Mouse (Mus musculus): ENCODE measurements around the gene Foxc2.

Foxc2 gene

DNA sequence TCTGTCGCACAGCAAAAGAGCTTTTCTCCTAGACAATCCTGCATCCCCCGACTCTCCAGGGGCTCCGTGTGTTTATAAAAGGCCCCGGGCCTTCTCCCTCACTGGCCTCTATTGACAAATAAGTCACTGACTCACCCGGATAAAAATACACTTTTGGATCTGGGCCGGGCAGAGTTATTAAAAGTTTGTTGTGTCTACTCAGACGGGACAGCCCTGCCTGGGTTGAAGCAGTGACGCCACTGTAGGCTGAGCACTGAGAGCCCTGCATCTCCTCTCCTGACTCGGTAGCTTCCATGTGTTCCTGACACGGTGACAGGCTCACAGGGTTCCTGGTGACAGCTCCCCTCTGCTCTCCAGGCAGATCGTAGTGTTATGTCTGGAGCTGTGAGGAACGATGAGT lies 36.4 kb downstream of the Foxc2 start:
- DNase-seq, result peak; percentile 97

DNA sequence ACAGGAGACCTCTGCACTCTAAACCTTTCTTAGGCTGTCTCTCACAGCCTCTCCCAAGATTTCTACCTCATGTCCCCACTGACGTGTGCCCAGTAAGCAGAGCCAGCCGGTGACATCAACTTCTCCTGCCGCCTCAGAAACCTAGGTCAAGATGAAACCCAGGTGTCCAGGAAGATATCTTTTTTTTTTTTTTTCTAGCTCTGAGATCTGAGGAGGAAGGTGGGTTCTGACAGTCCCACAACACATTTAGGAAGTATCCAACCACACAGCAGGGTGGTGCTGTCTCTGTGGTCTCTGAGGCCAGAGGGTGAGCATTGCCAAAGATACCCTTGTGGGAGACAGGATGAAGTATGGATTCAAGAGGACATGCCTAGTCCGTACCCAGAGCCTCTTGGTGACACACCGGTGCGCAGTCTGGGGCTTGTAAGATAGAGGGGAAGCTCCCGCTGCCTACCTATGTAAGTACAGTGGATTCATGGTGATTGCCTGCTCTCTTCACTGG lies 41.1 kb downstream of the Foxc2 start:
- DNase-seq, result no peak

DNA sequence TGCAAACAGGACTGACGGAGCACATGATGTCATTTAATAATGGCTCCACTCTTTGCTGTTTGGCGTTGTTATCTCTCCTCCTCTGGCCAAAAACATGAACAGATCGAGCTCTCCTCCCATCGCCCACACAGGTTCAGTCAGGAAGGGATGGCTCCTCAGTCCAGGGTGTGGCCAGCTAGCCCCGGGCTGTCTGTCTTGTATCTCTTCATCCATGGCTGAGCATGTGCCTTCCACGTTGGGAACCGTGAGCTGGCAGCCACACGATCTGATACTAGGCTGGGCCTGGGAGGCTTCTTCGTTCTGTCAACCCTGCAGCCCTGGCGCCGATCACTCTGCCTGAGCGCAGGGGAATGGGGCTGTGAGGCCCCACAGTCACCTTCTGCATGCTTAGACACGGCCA lies 42.8 kb downstream of the Foxc2 start:
- no peak for DNase-seq

DNA sequence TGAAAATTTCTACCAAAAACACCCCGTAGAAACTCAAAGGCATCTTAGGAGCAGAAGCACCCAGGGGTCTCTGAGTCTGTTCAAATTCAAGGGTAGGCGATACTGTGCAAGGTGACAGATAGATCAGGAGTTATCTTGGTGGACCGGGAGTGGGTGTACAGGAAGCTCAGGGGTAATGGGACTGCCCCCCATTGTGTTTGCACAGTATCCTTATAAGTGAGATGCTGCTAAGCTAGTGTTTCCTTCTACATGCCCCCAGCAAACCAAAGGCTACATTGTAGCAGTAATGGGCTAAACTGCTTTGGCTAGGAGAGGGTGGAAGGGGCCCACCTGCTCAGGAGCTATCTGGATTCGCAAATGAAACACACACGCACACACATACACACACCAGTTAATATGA lies 45.5 kb downstream of the Foxc2 start:
- DNase-seq, result no peak

DNA sequence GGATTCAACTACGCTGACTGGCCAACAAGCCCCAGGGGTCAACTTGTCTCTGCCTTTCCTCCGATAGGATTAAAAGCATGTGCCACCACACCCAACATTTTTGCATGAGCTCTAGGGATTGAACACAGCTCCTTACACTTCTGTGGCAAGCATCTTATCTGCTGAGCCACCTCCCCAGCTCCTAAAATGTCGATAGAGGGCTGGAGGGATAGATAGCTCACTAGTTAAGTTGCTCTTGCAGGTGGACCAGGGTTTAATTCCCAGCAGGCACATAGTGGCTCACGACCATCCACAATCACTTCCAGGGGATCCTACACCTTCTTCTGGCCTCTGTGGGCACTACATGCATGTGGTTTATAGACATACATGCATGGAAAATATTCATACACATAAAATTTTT lies 46.4 kb downstream of the Foxc2 start:
- no peak for DNase-seq

DNA sequence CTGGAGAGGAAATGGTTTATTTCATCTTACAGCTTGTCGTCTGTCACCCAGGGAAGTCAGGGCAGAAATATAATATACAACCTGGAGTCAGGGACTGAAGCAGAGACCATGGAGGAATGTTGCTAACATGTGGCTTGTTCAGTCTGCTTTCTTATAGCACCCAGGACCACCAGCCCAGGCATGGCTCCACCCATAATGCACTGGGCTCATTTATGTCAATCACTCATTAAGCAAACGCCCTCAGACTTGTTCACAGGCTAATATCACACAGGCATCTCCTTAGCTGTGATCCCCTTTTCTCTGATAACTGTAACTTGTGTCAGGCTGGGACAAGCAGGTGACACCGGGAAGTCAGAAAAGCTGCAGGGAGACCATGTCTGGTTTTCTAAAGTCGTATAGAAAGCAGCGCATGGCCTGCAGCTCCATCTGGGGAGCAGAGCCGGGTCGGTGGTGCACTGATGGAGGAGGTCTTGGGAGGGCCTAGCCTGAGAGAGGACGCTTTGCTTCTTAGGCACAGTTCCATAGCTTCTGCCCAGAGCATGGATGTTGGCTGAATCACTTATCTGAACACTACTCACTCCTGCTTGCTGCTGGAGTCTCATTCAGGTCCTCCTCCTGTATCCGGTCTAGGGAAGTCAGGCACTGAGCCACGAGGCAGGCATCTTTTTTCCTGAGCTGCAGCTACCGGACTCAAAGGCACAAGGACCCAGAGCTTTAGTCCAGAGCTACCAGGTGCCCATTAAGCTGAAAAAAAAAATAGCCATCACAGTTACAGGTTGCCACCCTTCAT lies 47.1 kb downstream of the Foxc2 start:
- DNase-seq, result no peak

DNA sequence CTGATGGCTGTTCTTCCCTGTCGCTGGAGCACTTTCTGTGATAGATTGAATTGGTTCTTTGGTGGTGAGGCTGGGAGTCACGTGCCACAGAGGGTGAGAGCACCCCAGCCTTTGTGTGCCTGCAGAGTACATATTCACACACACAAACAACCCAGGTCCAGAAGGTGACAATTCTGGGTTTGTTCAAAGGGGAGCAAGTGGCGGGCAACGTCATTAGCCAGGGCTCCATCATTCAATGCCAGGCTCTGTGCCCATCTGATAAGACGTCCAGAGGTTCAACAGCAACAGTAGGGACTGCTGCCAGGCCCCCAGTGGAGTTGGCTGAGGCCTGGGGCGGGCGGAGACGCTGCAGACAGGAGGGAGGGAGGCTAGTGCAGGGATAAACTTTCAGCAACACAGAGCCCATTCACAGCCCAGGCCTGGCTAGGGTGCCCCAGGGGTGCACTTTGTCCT lies 48.1 kb downstream of the Foxc2 start:
- peak; percentile 94 for DNase-seq

DNA sequence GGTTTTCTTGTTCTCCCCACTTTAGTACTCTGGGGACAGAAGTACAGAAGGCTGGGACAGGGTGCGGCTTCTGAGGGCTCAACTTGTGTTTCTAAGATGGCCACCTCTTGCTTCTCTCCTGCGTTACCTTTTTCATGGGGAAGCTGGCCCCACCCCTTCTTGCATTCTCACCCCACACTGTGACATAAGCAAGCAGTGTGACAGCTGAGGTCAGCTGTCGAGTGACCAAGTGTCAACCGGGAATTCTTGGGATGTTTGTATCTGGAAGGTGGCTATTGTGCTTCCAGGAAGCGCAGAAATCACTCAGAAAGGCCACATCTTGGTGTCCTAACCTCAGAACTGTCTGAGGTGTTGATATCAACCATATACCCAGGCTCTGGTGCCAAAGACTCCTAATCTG lies 52.1 kb downstream of the Foxc2 start:
- DNase-seq, result no peak

Measured in heart, adult 11 months (tissue).